Mouse (Mus musculus): ENCODE results near the gene Zbtb42.
A peak's percentile ranks its signal among the peaks of the same experiment; 100 is the strongest.

Gene Zbtb42

GRCm38 (mm10) chr12:112683351-112683750 is 4.7 kb downstream of the Zbtb42 start:
- no peak for DNase-seq (ENCODE audit: low spot score in 2 of 2)

GRCm38 (mm10) chr12:112688458-112688857 is 9.8 kb downstream of the Zbtb42 start:
- DNase-seq (ENCODE audit: low spot score in 2 of 2) = peak in 1 of 2 experiments; percentile 25

GRCm38 (mm10) chr12:112693185-112694126 is 14.8 kb downstream of the Zbtb42 start:
- peak; percentile 77 to 91 for DNase-seq (ENCODE audit: low spot score in 2 of 2)

GRCm38 (mm10) chr12:112694127-112694475 is 15.5 kb downstream of the Zbtb42 start:
- DNase-seq (ENCODE audit: low spot score in 2 of 2) = no peak

- no peak for DNase-seq (ENCODE audit: low spot score in 2 of 2)
Measured at GRCm38 (mm10) chr12:112696806-112697425, 18.3 kb downstream of the Zbtb42 start.

- no peak for DNase-seq (ENCODE audit: low spot score in 2 of 2)
Measured at GRCm38 (mm10) chr12:112700522-112700921, 21.9 kb downstream of the Zbtb42 start.

GRCm38 (mm10) chr12:112702374-112703320 is 24.0 kb downstream of the Zbtb42 start:
- no peak for DNase-seq (ENCODE audit: low spot score in 2 of 2)

- peak; percentile 81 to 87 for DNase-seq (ENCODE audit: low spot score in 2 of 2)
Measured at GRCm38 (mm10) chr12:112706704-112707572, 28.3 kb downstream of the Zbtb42 start.

GRCm38 (mm10) chr12:112707573-112707869 is 28.9 kb downstream of the Zbtb42 start:
- DNase-seq (ENCODE audit: low spot score in 2 of 2) = no peak

- no peak for DNase-seq (ENCODE audit: low spot score in 2 of 2)
Measured at GRCm38 (mm10) chr12:112713984-112714383, 35.4 kb downstream of the Zbtb42 start.

GRCm38 (mm10) chr12:112717140-112717539 is 38.5 kb downstream of the Zbtb42 start:
- peak; percentile 26 to 71 for DNase-seq (ENCODE audit: low spot score in 2 of 2)

GRCm38 (mm10) chr12:112718995-112719394 is 40.4 kb downstream of the Zbtb42 start:
- no peak for DNase-seq (ENCODE audit: low spot score in 2 of 2)

GRCm38 (mm10) chr12:112720216-112720615 is 41.6 kb downstream of the Zbtb42 start, which contains the start of gene Cep170b:
TSS of gene Cep170b (plus strand) at chr12:112720455.
- no peak for DNase-seq (ENCODE audit: low spot score in 2 of 2)

GRCm38 (mm10) chr12:112720890-112721423 is 42.3 kb downstream of the Zbtb42 start:
- DNase-seq (ENCODE audit: low spot score in 2 of 2) = no peak

GRCm38 (mm10) chr12:112721424-112722239 is 43.0 kb downstream of the Zbtb42 start:
- DNase-seq (ENCODE audit: low spot score in 2 of 2) = peak in 1 of 2 experiments; percentile 56

- DNase-seq (ENCODE audit: low spot score in 2 of 2) = peak in 1 of 2 experiments; percentile 16
Measured at GRCm38 (mm10) chr12:112722240-112723027, 43.8 kb downstream of the Zbtb42 start.

- DNase-seq (ENCODE audit: low spot score in 2 of 2) = no peak
Measured at GRCm38 (mm10) chr12:112723028-112723330, 44.4 kb downstream of the Zbtb42 start.

- DNase-seq (ENCODE audit: low spot score in 2 of 2) = no peak
Measured at GRCm38 (mm10) chr12:112723445-112723844, 44.8 kb downstream of the Zbtb42 start.

All from spleen, postnatal 10 days (tissue).